Mouse (Mus musculus) heart, embryonic 10.5 days (tissue): ENCODE data around the gene Apool. TPM values are rescaled to one million over a fixed set of nuclear protein-coding genes. Genes with fewer than 3 reads are reported as not detected.

Experiments
- polyA plus RNA-seq: library from polyadenylated mRNA; unstranded; fragments of >200 nt; fragmentation: Nextera tagmentation; extraction: Ambion mirVana; gene quantifications from 2 replicates; pipeline ENCODE4 v1.2.1, GENCODE M21; 2016

Gene Apool
- polyA plus RNA-seq, 1 experiment from 2014 or later = 65.9 TPM

Other genes starting within 250 kb of the Apool start
- gene 4933403O08Rik, start 72.3 kb upstream of the Apool start, polyA plus RNA-seq = 0.10 TPM in 1 of 2 replicates, not detected in the other
- not detected in 2 replicates for gene Satl1, start 95.4 kb downstream of the Apool start, polyA plus RNA-seq
- gene 2010106E10Rik, start 183.9 kb downstream of the Apool start, polyA plus RNA-seq = not detected in 2 replicates